Mouse (Mus musculus): Measurements from ENCODE around the gene Retn.

Retn gene

GRCm38 (mm10) chr8:3678831-3679230 is 23.3 kb downstream of the Retn start:
- POLR2A ChIA-PET, result interaction anchor here in 2 of 4 experiments (0.6 to 1.1 kb wide), 5 partner anchors 22 to 636 kb away, joined by 3 to 4 read pairs (median 3); partner anchors contain the start of gene Camsap3 (in 1 of the 2)
- CTCF ChIA-PET, result no interaction called here

GRCm38 (mm10) chr8:3679236-3679635 is 23.7 kb downstream of the Retn start:
- CTCF ChIA-PET, result no interaction called here

GRCm38 (mm10) chr8:3679656-3680055 is 24.1 kb downstream of the Retn start:
- POLR2A ChIA-PET, result interaction anchor here in 1 of 4 experiments (0.6 to 1.0 kb wide), 4 partner anchors 23 to 274 kb away, joined by 3 read pairs; partner anchors contain the start of gene Camsap3

More at GRCm38 (mm10) chr8:3679236-3679635, 23.7 kb downstream of the Retn start:
- POLR2A ChIA-PET, result interaction anchor here in 2 of 4 experiments (0.6 to 1.0 kb wide), 5 partner anchors 23 to 636 kb away, joined by 3 to 4 read pairs (median 3); partner anchors contain the start of gene Camsap3 (in 1 of the 2)

GRCm38 (mm10) chr8:3682435-3682834 is 26.9 kb downstream of the Retn start:
- CTCF ChIA-PET, result interaction anchor here in 1 of 4 experiments (1.3 kb wide), 1 partner anchor 11 kb away, joined by 3 read pairs; the partner anchor contains the start of gene Fcor
- POLR2A ChIA-PET, result interaction anchor here in 1 of 4 experiments (1.4 kb wide), 1 partner anchor 62 kb away, joined by 3 read pairs; no protein-coding TSS in a partner anchor

More at GRCm38 (mm10) chr8:3679656-3680055, 24.1 kb downstream of the Retn start:
- CTCF ChIA-PET, result no interaction called here

- CTCF ChIA-PET, result interaction anchor here in 1 of 4 experiments (1.5 kb wide), 1 partner anchor 7 kb away, joined by 3 read pairs; the partner anchor contains the start of gene Trappc5
These were observed 28.0 kb downstream of the Retn start for GRCm38 (mm10) chr8:3683408-3684176.

GRCm38 (mm10) chr8:3684530-3684929 is 29.0 kb downstream of the Retn start:
- CTCF ChIA-PET, result interaction anchor here in 1 of 4 experiments (1.5 kb wide), 1 partner anchor 8 kb away, joined by 3 read pairs; the partner anchor contains the start of gene Trappc5
- POLR2A ChIA-PET, result no interaction called here

More at GRCm38 (mm10) chr8:3683408-3684176, 28.0 kb downstream of the Retn start:
- POLR2A ChIA-PET, result no interaction called here

- CTCF ChIA-PET, result interaction anchor here in 2 of 4 experiments (0.8 to 1.5 kb wide), 2 partner anchors 9 to 33 kb away, joined by 3 to 5 read pairs; partner anchors contain the start of gene Trappc5 (in 1 of the 2)
- POLR2A ChIA-PET, result no interaction called here
These were observed 29.9 kb downstream of the Retn start for GRCm38 (mm10) chr8:3685422-3685821.

GRCm38 (mm10) chr8:3687537-3687936 is 32.0 kb downstream of the Retn start:
- ChIA-PET CTCF (interaction anchor here in 2 of 4 experiments (0.6 to 2.6 kb wide), 4 partner anchors 11 to 443 kb away, joined by 3 to 9 read pairs (median 7); partner anchors contain the start of gene Trappc5 (in 1 of the 2)), POLR2A (interaction anchor here in 1 of 4 experiments (1.1 kb wide), 1 partner anchor 17 kb away, joined by 3 read pairs; no protein-coding TSS in a partner anchor)

- POLR2A ChIA-PET, result interaction anchor here in 1 of 4 experiments (1.1 kb wide), 1 partner anchor 178 kb away, joined by 4 read pairs; no protein-coding TSS in a partner anchor
- CTCF ChIA-PET, result interaction anchor here in 1 of 4 experiments (1.4 kb wide), 1 partner anchor 28 kb away, joined by 4 read pairs; no protein-coding TSS in a partner anchor
These were observed 35.2 kb downstream of the Retn start for GRCm38 (mm10) chr8:3690774-3691173.

- POLR2A ChIA-PET, result no interaction called here
- CTCF ChIA-PET, result interaction anchor here in 1 of 4 experiments (0.6 kb wide), 1 partner anchor 262 kb away, joined by 3 read pairs; no protein-coding TSS in a partner anchor
These were observed 38.6 kb downstream of the Retn start, which contains the start of gene Fcer2a for GRCm38 (mm10) chr8:3694121-3694520. Fcer2a (minus strand) TSS chr8:3694175.

GRCm38 (mm10) chr8:3701491-3701890 is 45.9 kb downstream of the Retn start:
- ChIA-PET CTCF (no interaction called here), POLR2A (no interaction called here)

GRCm38 (mm10) chr8:3705711-3706110 is 50.1 kb downstream of the Retn start:
- CTCF ChIA-PET, result interaction anchor here in 2 of 4 experiments (0.7 to 1.5 kb wide), 2 partner anchors 13 to 288 kb away, joined by 3 to 11 read pairs; no protein-coding TSS in a partner anchor
- POLR2A ChIA-PET, result no interaction called here

- POLR2A ChIA-PET, result no interaction called here
- CTCF ChIA-PET, result interaction anchor here in 1 of 4 experiments (2.0 kb wide), 1 partner anchor 11 kb away, joined by 6 read pairs; no protein-coding TSS in a partner anchor
These were observed 52.0 kb downstream of the Retn start for GRCm38 (mm10) chr8:3707611-3708010.

Data from embryonic stem cell, embryonic (primary cell).